Mouse (Mus musculus) lung, embryonic 14.5 days (tissue): Measurements from ENCODE around the gene Zfp335. TPM values are rescaled to one million over a fixed set of nuclear protein-coding genes. Genes with fewer than 3 reads are reported as not detected.

Experiments
- ATAC-seq: fragments of 200-750 bp; cut with Nextera tagmentation; 2 replicates; pipeline ENCODE4 v1.8.0; 2017; ENCODE audit warnings: mild to moderate bottlenecking, moderate TSS enrichment, moderate library complexity; ENCODE audit not compliant: insufficient read depth
- DNase-seq: peaks from one replicate; pipeline ENCODE4 v3.0.0-alpha.2; 2015
- H3K27ac ChIP-seq: fragments of 300-500 bp; sonication (generic); 2 replicates; pipeline ENCODE4 v1.5.1; 2014; ENCODE audit warnings: low read depth, mild to moderate bottlenecking, moderate library complexity
- H3K27me3 ChIP-seq: fragments of 300-500 bp; sonication (generic); 2 replicates; pipeline ENCODE4 v1.6.1; 2014; ENCODE audit warnings: low read length, control low read depth; ENCODE audit not compliant: insufficient read depth
- H3K36me3 ChIP-seq: fragments of 300-500 bp; sonication (generic); 2 replicates; pipeline ENCODE4 v1.6.1; 2014; ENCODE audit warnings: control low read depth; ENCODE audit not compliant: insufficient read depth
- H3K4me1 ChIP-seq: fragments of 300-500 bp; sonication (generic); 2 replicates; pipeline ENCODE4 v1.6.1; 2014; ENCODE audit warnings: antibody characterized with exemption, control low read depth; ENCODE audit not compliant: insufficient read depth
- H3K4me2 ChIP-seq: fragments of 300-500 bp; sonication (generic); 2 replicates; pipeline ENCODE4 v1.6.1; 2014; ENCODE audit warnings: mild to moderate bottlenecking
- H3K4me3 ChIP-seq: fragments of 300-500 bp; sonication (generic); 2 replicates; pipeline ENCODE4 v1.5.1; 2014; ENCODE audit warnings: low read depth, low read length
- H3K9ac ChIP-seq: fragments of 300-500 bp; sonication (generic); 2 replicates; pipeline ENCODE4 v1.6.1; 2014
- H3K9me3 ChIP-seq: fragments of 300-500 bp; sonication (generic); 2 replicates; pipeline ENCODE4 v1.6.1; 2016; ENCODE audit warnings: low read depth, low read length, control low read depth
- CTCF ChIP-seq: IDR thresholded peaks from 2 replicates; pipeline ENCODE4 v1.5.1; 2016; ENCODE audit warnings: antibody characterized with exemption, low read depth
- WGBS: fragments of 180-500 bp; shearing (Covaris S2); extraction: QIAGEN DNeasy Blood & Tissue Kit; methylation state at CpG from one replicate; pipeline ENCODE4 v1.1.7; 2014; 5-methylcytosine and 5-hydroxymethylcytosine counted together
- polyA plus RNA-seq: library from polyadenylated mRNA; unstranded; fragments of >200 nt; fragmentation: Nextera tagmentation; extraction: Ambion mirVana; gene quantifications from 2 replicates; pipeline ENCODE4 v1.2.1, GENCODE M21; 2014

The Zfp335 gene
- polyA plus RNA-seq, 1 experiment from 2014 or later = 15.8 TPM

- H3K4me3 ChIP-seq = no peak overlapping the region
- peak overlapping the region; percentile 81 for H3K4me2 ChIP-seq
These were observed 1.3 kb upstream of the Zfp335 start for GRCm38 (mm10) chr2:164912749-164913427.

GRCm38 (mm10) chr2:164912151-164912550 lies 594 bp upstream of the Zfp335 start:
- WGBS = 7% methylated on average over 12 of the region's 12 CpGs
- peaks cover 23% of the 10 kb centered on the region for H3K36me3 ChIP-seq
- H3K27ac ChIP-seq = peak overlapping the region; percentile 99
- peak overlapping the region; percentile 81 for H3K4me2 ChIP-seq
- peak; percentile 51 for DNase-seq
- peak overlapping the region; percentile 93 for H3K9ac ChIP-seq
- H3K4me3 ChIP-seq = peak overlapping the region; percentile 59
- no peaks in the 10 kb centered on the region for H3K27me3 ChIP-seq
- H3K9me3 ChIP-seq = no peaks in the 10 kb centered on the region
- no peak for TF ChIP-seq CTCF
- H3K4me1 ChIP-seq = 0 out of 2 replicates have a peak, but pooled peaks cover 6% of the 10 kb centered on the region
- ATAC-seq = peak; percentile 37

More at GRCm38 (mm10) chr2:164912749-164913427, 1.3 kb upstream of the Zfp335 start:
- no peak overlapping the region; the same call in 1 of the 2 replicates for H3K9ac ChIP-seq
- ATAC-seq (no peak), DNase-seq (no peak)
- TF ChIP-seq CTCF = no peak
- no peak overlapping the region for H3K27ac ChIP-seq
- WGBS = 88% methylated on average over 9 of the region's 9 CpGs
- H3K27me3 ChIP-seq = no peaks in the 10 kb centered on the region
- H3K36me3 ChIP-seq = peaks cover 16% of the 10 kb centered on the region
- H3K9me3 ChIP-seq = no peaks in the 10 kb centered on the region
- H3K4me1 ChIP-seq = 0 out of 2 replicates have a peak, but pooled peaks cover 6% of the 10 kb centered on the region

GRCm38 (mm10) chr2:164910360-164911061 lies 1.0 kb downstream of the Zfp335 start:
- Histone ChIP-seq H3K9ac (peak overlapping the region; percentile 93), H3K4me1 (0 out of 2 replicates have a peak, but pooled peaks cover 6% of the 10 kb centered on the region), H3K36me3 (peaks cover 40% of the 10 kb centered on the region), H3K27me3 (no peaks in the 10 kb centered on the region), H3K27ac (peak overlapping the region; percentile 99; the same call in 1 of the 2 replicates), H3K9me3 (no peaks in the 10 kb centered on the region), H3K4me2 (peak overlapping the region; percentile 81), H3K4me3 (peak overlapping the region; percentile 59)
- no peak for TF ChIP-seq CTCF
- DNase-seq = no peak
- WGBS = 4% methylated on average over 37 of the region's 37 CpGs
- ATAC-seq = peak; percentile 16; the same call in 1 of the 2 replicates

GRCm38 (mm10) chr2:164909542-164909941 lies 2.0 kb downstream of the Zfp335 start:
- Histone ChIP-seq H3K4me3 (peak overlapping the region; percentile 59), H3K4me2 (peak overlapping the region; percentile 81), H3K9ac (peak overlapping the region; percentile 93; the same call in 1 of the 2 replicates), H3K4me1 (0 out of 2 replicates have a peak, but pooled peaks cover 6% of the 10 kb centered on the region), H3K27ac (no peak overlapping the region), H3K27me3 (no peaks in the 10 kb centered on the region), H3K9me3 (no peaks in the 10 kb centered on the region), H3K36me3 (peaks cover 49% of the 10 kb centered on the region)
- DNase-seq (peak; percentile 66), ATAC-seq (no peak)
- peak; percentile 62 for TF ChIP-seq CTCF
- WGBS = 72% methylated on average over 1 of the region's 1 CpGs

- Histone ChIP-seq H3K9me3 (no peaks in the 10 kb centered on the region), H3K27ac (no peak overlapping the region), H3K9ac (no peak overlapping the region), H3K4me2 (peak overlapping the region; percentile 81), H3K27me3 (no peaks in the 10 kb centered on the region), H3K36me3 (peaks cover 54% of the 10 kb centered on the region), H3K4me3 (0 out of 2 replicates have a peak overlapping the region, but pooled peaks have one; percentile 4), H3K4me1 (0 out of 2 replicates have a peak, but pooled peaks cover 6% of the 10 kb centered on the region)
- 88% methylated on average over 3 of the region's 3 CpGs for WGBS
- TF ChIP-seq CTCF = no peak
- DNase-seq = no peak
- ATAC-seq = no peak
These were observed 2.5 kb downstream of the Zfp335 start for GRCm38 (mm10) chr2:164909100-164909499.

- Histone ChIP-seq H3K4me1 (0 out of 2 replicates have a peak, but pooled peaks cover 6% of the 10 kb centered on the region), H3K27ac (no peak overlapping the region), H3K9ac (no peak overlapping the region), H3K27me3 (no peaks in the 10 kb centered on the region), H3K4me3 (no peak overlapping the region), H3K4me2 (no peak overlapping the region), H3K36me3 (peaks cover 64% of the 10 kb centered on the region), H3K9me3 (no peaks in the 10 kb centered on the region)
- no peak for TF ChIP-seq CTCF
- DNase-seq = no peak
- 95% methylated on average over 5 of the region's 5 CpGs for WGBS
- no peak for ATAC-seq
These were observed 3.5 kb downstream of the Zfp335 start for GRCm38 (mm10) chr2:164908011-164908410.

GRCm38 (mm10) chr2:164907511-164907910 lies 4.0 kb downstream of the Zfp335 start:
- H3K36me3 ChIP-seq = peaks cover 69% of the 10 kb centered on the region
- H3K4me2 ChIP-seq = no peak overlapping the region
- H3K27ac ChIP-seq = no peak overlapping the region
- no peak overlapping the region for H3K4me3 ChIP-seq
- 95% methylated on average over 12 of the region's 12 CpGs for WGBS
- H3K9me3 ChIP-seq = no peaks in the 10 kb centered on the region
- DNase-seq (no peak), ATAC-seq (no peak)
- no peaks in the 10 kb centered on the region for H3K27me3 ChIP-seq
- H3K4me1 ChIP-seq = 0 out of 2 replicates have a peak, but pooled peaks cover 6% of the 10 kb centered on the region
- no peak for TF ChIP-seq CTCF
- no peak overlapping the region for H3K9ac ChIP-seq
